Mouse (Mus musculus): Measurements from ENCODE around the gene Deaf1.
"Not testable (repeated sequence)": the region's sequence is repeated elsewhere in the genome, so short reads cannot be mapped to it uniquely, and the experiment has no call there.

Deaf1 gene

DNA sequence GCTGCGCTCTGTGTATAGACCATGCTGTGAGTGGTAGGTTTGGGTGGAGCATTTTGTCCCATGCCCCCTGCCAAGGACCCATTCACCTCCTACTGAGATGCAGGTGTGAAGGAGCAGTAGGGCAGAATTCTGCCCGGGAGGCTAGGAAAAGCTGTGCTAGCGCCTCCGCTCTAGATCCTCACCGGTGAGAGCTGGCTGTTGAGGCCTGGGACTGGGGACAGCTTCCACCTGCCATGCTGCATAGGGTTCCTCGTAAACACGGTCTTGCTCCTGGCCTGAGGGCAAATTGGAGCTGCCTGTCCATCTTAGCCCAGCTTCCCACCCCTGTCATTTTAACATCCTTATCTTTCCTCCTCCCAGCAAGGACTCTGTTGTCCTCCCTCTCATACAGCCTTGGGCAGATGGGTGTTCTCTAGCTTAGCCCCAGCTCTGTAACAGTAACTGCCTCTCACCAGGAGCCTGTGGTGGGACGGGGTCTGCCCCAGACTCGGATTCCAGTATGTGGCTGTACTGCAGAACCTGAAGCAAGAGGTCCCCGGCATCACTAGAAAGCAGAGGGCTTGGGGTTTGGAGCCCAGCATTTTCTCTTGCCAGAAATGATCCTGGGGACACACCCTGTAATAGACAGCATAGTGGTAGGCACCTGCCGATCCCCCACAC lies 63.3 kb downstream of the Deaf1 start:
- DNase-seq (ENCODE audit: low read depth, low spot score): no peak

DNA sequence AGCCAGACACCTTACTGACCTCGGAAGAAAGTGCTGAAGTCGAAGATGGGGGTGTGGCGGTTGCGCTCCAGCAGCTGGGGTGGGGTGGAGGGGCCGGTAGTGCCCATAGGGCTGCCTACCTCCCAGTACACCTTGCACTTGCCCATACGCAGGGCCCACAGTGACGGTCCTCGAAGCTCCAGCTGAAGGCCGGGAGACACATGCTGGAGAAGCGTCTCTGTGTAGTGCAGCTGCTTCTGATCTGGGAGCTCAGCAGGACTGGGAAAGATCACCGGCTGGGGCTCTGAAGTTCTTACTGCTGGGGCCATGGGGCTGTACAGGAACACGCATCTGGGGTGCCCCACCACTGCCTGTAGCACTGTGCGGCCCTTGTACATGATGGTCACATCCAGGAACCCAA lies 63.9 kb downstream of the Deaf1 start:
- no peak for DNase-seq (ENCODE audit: low read depth, low spot score)

DNA sequence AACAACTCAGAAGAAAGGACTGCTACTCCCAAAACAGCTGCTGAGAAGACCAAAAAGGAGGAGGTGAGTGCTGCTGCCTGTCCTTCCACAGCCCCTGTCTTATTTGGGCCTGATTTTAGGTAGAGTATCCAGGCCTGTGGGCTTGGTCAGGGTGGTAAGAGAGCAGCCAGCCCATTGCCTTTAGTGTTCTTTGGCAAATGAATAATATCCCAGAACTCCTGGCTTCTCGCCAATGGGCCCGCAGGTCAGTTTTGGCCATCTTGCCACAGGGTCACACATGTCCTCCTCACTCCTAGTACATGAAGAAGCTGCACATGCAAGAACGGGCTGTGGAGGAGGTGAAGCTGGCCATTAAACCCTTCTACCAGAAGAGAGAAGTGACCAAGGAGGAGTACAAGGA lies 66.0 kb downstream of the Deaf1 start:
- DNase-seq (ENCODE audit: low read depth, low spot score): no peak

DNA sequence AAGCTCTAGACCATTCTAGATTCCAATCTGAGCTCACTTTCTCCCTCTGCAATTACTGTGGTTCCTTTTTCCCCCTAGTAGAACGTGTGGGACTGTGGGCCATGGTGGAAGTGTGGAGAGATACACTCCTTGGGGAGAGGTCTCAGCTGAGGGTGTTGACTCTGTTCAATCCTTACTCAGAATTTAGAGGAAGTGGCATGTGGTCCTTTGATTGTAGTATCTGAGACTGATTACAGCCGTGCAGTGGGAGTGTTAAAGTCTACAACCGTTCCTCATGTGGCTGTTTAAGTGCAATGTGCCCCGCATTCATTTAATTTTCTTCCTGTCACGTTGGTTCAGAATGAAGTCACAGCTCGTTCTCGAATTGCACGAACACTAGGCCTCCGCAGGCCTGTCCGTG lies 71.3 kb downstream of the Deaf1 start:
- no peak for DNase-seq (ENCODE audit: low read depth, low spot score)

DNA sequence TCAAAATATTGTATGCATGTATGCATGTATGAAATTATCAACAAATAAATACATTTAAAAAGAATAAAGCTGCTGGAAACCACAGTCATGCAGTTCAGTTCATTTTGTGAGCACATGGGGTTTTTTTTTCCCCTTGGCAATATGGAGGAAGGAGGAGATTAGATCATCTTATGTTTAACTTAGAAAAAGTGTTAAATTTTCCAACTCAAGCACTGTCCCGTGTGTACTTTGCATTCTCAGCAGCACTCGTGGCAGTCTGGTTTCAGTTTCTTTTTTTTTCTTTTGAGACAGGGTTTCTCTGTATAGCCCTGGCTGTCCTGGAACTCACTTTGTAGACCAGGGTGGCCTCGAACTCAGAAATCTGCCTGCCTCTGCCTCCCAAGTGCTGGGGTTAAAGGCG lies 77.0 kb downstream of the Deaf1 start:
- DNase-seq (ENCODE audit: low read depth, low spot score): not testable (repeated sequence)
